Mouse (Mus musculus) right cerebral cortex, adult 2 months (tissue): ENCODE measurements at regions not wholly inside any gene's neighbourhood (a gene's known extent, or its start where the extent isn't known, plus 50 kb on each side); places are given as distances from the start of the nearest gene placed in this dataset.
A peak's percentile ranks its signal among the peaks of the same experiment; 100 is the strongest.

Experiments used
- DNase-seq, 2 experiments: peaks; one replicate each; pipeline ENCODE4 v3.0.0; 2021 to 2022; ENCODE audit warnings: low spot score in 2 of 2

DNA sequence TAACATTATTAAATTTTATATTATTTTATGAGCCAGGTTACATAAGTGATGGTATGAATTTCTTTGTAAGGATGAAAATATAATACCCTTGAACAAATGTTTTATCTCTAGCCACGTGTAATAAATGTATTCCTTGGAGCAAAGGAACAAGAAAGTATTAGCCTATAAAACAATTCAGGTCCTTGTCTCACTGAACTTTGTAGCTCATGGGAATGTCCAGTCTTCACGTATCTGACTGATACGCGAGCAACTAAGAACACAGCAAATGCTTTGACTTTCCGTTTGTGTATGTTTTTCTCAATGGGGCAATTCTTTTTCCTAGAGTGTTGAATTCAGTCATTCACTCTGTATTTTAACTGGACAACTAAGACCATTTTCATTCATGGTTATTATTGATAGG is 216.9 kb upstream of the Mettl25 start:
- no peak for DNase-seq

DNA sequence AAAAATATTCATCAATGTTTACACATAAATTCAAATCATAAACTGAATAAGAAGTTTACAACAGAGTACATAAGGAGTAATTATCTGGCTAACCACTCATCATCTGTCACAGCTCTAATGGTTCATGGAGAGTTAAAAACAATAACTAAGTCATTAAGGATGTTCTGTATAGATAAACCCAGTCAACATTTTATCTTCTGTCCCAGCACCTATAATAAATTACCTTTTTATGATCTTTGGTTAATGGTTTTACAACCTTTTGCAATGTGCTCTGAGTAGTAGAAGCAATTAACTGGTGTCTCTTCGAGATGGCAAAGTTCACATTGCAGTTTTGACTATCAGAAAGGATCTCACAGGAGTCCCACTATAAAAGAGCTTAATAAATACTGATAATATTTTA is 197.3 kb upstream of the Mettl25 start:
- DNase-seq: no peak

DNA sequence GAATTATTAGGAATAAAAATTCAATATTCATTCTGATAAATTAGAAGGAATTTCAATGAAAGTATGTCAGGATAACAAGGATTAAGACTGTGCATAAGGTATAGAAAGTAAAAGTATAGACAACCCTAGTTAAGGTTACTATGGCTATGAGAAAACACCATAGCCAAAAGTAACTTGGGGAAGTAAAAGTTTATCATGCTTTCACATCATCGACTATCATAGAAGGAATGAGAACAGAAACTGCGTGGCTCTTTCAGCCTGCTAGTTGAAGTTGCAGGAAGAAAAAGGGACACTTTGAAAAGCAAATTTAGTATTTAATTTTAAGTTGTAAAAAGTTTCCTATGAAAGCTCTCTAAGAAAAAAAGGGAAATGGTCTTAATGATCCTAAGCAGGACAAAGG is 196.9 kb upstream of the Mettl25 start:
- no peak for DNase-seq

DNA sequence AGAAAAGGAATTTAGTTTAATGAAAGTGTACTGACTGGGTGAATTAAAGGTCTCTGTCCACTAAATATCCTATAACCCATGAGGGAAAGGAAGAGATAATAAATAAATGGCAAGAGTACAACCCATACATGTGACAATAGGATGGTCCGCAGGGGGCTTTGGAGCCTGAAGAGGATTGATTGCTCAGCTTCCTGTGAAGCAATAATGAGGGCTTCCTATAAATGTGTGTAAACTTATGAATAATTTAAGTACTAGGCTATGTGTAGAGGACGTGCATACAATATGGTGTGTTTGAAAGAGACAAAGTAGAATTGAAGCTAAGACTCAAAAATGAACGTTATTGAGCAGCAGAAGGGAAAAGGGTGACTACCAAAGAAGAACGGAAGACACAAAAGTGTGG is 192.2 kb upstream of the Mettl25 start:
- DNase-seq: no peak

DNA sequence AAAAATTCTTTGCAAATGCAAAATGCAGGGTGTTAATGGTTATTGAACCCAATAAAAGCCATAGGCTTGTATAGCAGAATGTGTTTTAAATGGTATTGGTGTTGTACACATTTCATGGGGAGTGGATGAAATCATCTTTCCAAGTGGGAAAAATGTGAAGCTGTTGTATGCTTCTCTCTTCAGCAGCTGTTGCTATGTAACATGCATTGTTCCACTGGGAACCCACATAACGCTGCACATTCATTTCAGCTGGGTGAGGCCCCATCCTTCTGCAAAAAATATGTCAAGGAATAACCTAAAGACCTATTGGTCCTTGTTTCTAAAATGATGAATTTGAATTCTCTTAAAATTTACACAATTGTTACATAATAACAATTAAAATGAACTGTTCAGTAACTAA is 183.5 kb upstream of the Mettl25 start:
- DNase-seq: no peak

DNA sequence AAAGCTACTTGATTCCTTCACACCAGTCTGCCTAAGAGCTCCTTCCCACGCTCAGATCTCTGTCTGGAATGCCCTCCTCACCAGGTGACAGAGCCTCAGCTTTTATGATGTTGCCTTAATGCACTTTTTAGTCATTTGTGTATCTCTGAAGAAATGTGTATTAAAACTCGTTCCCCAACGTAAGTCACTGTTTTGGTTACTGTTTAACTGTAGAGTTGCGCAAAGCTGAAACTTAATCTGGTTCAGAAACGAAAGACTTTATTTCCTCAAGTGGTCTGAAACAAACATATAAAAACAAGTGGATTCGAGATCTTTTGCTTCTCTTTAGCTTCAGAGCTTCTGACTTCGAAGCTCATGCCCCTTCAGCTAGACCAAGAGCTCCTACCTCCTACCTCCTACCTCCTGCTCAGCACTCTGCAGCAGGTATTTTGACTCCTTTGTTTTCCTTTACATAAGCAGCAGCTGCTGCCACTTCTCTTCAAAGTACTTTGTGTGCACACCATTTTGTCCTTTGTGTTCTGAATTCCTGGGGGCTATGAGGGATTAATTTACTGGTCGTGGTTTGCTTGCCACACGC is 182.5 kb upstream of the Mettl25 start:
- DNase-seq: no peak

DNA sequence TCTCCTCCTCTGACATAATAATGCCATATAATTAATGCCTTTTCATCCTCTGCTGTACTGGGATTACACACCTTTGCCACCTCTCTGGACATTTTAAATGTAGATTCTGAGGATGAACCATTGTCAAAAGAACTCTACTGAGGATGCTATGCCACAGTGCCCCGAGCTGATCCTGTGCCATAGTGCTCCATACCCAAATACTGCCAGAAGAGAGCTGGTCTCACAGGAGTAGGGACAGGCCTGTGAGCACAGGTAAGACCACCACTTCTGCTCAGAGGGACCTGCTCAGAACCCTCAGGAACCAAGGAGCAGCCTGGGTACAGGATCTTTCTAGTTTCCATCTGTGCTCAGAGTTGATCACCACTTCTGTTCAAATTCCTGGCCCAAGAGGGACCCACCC is 174.8 kb upstream of the Mettl25 start:
- no peak for DNase-seq

DNA sequence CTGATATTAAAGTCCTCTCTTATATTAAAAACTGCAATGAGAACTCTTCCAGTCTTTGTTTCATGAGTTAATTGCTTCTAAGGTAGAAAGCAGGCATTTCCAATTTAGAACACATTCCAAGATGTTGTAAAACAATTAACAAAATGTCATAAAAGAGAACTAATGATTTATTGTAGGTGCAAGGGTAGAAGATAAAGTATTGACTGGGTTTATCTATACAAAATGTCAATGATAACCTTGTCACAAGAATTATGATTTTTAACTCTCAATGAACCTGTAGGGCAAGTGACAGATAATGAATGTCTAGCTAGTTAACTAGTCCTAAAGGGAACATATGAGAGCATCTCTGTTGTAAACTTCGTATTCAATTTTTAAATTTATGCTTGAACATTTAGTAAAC is 174.3 kb upstream of the Mettl25 start:
- no peak for DNase-seq

DNA sequence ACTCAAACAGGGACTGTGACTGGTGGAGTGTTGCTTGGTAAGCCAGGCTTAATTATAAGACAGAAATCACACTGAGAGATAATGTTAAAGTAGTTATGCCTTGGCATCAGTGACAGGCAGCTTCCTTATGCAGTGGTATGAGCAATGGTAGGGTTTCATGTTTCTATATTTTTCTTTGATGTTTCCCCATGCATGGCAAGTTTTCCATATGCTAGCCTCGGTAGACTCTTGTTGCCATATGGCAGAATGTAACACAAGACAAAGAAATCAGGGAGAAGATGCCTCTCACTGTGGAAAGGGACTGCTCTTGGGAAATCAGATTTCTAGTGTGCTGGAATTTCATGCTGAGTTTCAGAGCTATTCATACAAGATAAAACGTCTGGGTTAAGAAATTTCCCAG is 169.0 kb upstream of the Mettl25 start:
- peak; percentile 2 to 13 for DNase-seq

DNA sequence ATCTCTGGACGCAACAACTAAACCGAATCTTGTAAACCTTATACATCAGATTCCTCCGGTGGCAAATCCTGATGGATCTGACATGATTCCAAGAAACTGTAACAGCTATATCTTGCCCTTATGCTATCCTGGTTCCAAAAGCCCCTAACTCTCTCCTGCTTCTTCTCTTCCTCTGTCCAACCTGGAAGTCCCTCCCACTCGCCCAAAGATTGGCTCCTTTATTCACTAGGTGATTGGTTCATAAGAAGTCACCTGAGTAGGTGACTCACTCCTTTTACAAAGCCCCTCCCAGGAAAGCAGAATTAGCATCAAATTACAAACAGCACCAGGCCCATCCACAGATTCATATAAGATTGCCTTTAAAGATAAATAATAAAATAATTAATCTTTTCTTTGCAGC is 166.2 kb upstream of the Mettl25 start:
- no peak for DNase-seq

DNA sequence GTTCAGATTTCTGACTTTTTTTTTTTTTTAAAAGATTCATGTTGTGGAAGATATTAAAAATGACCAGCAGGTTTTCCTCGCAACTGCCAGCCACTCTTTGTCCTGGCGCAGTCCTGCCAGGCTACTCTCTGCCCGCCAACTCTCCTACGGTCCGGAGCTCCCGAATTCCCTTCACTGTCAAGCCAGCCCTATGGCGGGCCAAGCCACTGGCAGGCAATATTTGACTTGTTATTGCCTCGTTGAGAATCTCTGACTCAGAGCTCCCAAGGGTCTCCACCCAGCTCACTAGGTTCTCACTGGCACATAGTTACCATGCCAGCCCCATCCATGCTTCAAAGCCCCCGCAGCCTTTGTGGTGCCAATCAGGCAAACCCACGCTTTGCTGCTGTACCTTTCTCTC is 165.7 kb upstream of the Mettl25 start:
- no peak for DNase-seq

DNA sequence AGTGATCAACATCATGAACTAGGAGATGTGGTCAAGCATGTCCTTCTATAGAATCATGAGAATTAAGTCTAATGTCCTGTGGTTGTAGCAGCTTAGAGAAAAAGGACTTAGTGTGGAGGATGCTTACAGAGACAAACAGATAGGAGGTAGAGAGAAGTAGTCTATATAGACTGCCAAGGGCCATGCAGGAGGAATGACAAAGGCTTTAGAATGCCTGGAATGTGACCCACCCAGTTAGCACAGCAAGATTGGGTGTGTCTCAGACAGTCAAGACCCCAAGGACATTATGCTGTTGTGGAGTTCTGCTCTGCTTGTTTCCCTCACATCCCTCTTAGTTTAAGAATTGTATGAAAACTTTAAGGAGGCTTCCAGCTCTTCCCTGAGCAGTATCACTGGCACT is 164.9 kb upstream of the Mettl25 start:
- DNase-seq: no peak

DNA sequence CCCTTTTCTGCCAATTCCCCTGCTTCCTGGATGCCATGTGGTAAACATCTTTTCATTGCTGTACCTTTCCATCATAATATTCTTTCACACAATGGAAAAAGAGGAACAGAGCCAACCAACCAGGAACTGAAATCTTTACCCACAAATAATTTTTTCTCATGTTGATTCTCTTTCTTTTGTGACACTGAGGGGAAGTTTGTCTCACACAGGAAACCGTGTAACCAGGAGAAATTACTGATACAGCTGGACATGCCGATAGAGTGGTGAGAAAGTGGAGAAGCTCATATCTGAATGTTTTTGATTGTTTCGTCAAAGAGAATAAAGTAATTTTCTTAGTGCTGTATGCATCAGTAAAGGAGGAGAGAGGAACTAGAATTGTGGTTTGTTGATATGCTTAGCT is 116.3 kb upstream of the Mettl25 start:
- no peak for DNase-seq

DNA sequence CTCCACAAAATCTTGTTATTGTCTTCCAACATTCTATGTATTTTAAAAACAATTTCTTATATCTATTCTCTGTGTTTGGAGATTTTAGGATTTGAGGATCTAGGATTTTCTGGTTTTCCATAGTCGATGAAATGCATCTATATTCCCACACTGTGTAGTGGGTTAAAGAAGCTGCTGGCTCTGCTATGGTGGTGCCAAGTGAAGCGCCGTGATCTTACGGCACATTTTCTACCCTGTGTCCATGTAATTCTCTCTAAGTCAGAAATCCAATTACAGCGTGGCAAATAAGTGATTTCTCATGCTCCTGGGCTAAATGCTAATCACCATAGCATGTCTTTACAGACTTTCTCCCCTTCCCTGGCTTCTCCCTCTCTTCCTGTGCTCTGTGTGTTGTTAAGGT is 92.1 kb upstream of the Mettl25 start:
- no peak for DNase-seq

DNA sequence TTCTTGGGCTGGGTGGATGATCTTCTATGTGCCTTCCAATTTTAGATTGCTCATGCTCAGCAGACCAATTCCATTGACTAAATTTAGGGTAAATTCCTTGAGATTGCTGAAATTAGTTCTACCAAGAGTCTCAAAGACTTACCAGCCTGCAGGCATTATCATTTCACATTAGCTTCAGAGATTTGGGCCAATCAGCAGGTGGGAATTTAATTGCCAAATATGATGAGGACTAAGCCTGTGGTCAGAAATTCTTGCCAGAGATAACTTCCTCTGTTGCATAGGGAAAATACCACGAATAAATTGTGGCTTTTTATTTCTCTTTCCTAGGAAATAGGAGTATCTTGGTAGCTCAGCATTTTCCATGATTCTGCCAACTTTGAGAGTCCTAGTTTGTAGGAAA is 91.6 kb upstream of the Mettl25 start:
- no peak for DNase-seq

DNA sequence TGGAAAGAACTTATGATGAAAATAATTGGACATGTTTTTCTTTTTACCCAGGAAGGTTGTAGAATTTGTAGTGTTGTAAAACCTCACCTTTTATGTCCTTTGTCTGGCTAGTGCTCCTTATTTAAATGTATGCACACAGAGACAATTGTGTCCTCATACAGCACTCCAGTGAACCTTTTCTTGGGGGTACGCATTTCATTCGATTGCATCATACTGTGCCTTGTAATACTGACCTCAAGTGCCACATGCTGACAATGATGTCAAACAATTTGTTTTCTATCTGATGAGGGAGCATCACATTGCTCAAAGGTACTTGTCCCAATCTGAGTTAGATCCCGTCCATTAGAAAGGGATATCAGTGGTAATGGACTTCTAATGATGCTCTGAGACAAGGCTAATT is 86.4 kb upstream of the Mettl25 start:
- DNase-seq: no peak

DNA sequence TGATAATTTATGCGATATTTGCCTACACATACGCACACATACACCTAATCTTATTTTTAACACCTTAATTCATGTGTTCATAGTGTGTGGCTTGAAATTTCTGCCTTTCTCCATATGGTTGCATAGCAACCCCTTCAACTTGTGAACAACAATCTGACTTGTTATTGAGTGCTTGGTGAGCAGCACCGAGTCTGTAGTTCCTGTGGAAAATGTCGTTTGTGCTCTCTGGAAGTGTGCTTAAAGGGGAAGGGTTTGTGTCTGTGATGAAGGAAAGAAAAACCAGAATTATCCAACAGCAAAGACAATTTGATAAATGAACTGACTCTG is 85.7 kb upstream of the Mettl25 start:
- no peak for DNase-seq

DNA sequence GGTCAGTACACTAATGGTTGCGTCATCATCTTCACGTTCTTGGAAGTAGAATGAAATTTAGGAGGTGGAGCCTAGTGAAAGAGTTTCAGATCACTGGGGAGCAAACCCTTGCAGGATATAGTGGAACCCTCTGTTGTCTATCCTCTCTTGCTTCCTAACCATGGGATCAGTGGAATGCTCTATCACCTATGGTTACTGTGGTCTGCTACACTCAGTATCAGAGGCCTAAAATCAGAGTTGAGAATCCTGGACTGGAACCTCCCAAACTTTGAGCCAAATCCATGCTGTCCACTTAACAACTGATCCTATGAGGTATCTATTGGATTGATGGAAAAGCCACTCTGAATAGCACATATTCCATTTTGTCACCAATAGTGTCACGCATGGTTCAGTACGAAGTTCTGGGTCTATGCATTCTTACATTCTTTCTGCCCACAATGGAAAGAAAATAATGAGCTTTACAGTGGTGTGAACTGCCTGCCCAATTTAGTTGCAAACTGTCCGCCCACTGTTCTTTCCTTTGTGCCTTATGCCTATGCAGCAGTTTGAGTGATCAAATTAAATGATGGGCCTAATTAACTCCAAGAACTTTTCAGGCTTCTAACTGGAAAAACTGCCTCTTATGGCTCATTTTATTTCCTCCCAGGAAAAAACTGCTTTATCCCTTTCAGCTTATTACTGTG is 85.2 kb upstream of the Mettl25 start:
- DNase-seq: peak; percentile 23 to 47

DNA sequence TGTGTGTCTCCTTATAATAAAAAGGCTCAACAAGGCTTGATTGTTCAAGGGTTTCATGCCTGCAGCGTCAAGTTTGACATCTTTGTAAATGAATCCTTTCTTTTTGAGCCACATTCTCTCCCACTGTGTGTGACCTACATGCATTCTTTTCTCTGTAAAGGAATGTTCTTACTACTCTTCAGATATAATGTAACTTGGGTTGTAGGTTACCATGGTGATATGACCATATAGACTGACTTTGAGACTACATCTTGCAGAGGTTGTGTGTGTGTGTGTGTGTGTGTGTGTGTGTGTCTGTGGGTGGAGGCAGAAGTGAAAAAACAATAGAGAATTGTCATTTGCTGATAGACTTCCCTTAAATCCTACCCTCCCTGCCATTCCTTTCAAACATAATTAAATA is 58.5 kb upstream of the Mettl25 start:
- DNase-seq: no peak

DNA sequence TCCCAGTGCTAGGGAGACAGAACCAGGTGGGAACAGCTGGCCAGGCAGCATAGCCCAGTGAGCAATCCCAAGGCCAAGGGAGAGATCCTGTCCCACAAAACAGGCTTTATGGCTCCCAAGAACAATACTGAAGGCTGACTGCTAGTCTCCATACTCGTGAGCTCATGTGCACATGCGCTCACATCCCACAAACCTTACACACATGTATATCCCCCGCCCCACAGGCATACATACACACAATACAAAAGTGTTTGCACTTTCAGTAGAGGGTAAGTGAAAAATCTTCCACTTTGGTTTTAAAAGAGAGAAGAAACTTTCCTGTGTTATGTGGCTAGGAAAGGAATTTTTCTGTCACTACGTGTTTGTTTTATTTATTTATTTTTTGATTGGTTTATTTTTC is 58.0 kb upstream of the Mettl25 start:
- no peak for DNase-seq
